Mouse (Mus musculus): ENCODE data around the gene Syne3.

- TF ChIP-seq MAFK (IDR thresholded peaks at IDR 0.05; ENCODE audit: insufficient read depth, low read depth, low read length) (no peak), HCFC1 (IDR thresholded peaks at IDR 0.05; ENCODE audit: borderline replicate concordance, insufficient read depth, low read length) (no peak), ZC3H11A (IDR thresholded peaks at IDR 0.05; ENCODE audit: borderline replicate concordance, low read depth, low read length) (no peak)
Measured at GRCm38 (mm10) chr12:104969177-104969576, 40.4 kb downstream of the Syne3 start.
